Mouse (Mus musculus): ENCODE data around the gene Rpl35a. TPM values are rescaled to one million over a fixed set of nuclear protein-coding genes. Genes with fewer than 3 reads are reported as not detected.
"Not testable (repeated sequence)": the region's sequence is repeated elsewhere in the genome, so short reads cannot be mapped to it uniquely, and the experiment has no call there.

Rpl35a gene
- polyA plus RNA-seq, 1 experiment from 2014 or later, result 1,206 TPM

- H3K36me3 ChIP-seq (ENCODE audit: control insufficient read depth, insufficient read depth, low read length), result peaks cover 33% of the 10 kb centered on the region
- not testable (repeated sequence) for H3K9ac ChIP-seq (ENCODE audit: low read length); H3K9me3 ChIP-seq (ENCODE audit: control insufficient read depth, low read length); H3K27ac ChIP-seq (ENCODE audit: low read depth); ATAC-seq (replicated peaks; ENCODE audit: low FRiP score, low TSS enrichment, low read depth); DNase-seq (ENCODE audit: low spot score); H3K4me3 ChIP-seq (ENCODE audit: low read depth, low read length); H3K27me3 ChIP-seq (replicated peaks; ENCODE audit: control insufficient read depth, insufficient read depth, low read length)
- peak overlapping the region; percentile 79; the same call in 1 of the 2 replicates for H3K4me2 ChIP-seq (ENCODE audit: low read length)
- WGBS, result 86% methylated on average over 9 of the region's 9 CpGs
- peaks cover 15% of the 10 kb centered on the region; the same call in 1 of the 2 replicates for H3K4me1 ChIP-seq (replicated peaks; ENCODE audit: control insufficient read depth, insufficient read depth, low read length)
Measured at GRCm38 (mm10) chr16:33058656-33059055, 2.4 kb downstream of the Rpl35a start.

GRCm38 (mm10) chr16:33059471-33059870 is 3.2 kb downstream of the Rpl35a start:
- Histone ChIP-seq H3K27me3 (replicated peaks; ENCODE audit: control insufficient read depth, insufficient read depth, low read length) (no peaks in the 10 kb centered on the region), H3K9ac (ENCODE audit: low read length) (0 out of 2 replicates have a peak overlapping the region, but pooled peaks have one; percentile 10), H3K4me1 (replicated peaks; ENCODE audit: control insufficient read depth, insufficient read depth, low read length) (peaks cover 15% of the 10 kb centered on the region; the same call in 1 of the 2 replicates), H3K36me3 (ENCODE audit: control insufficient read depth, insufficient read depth, low read length) (peaks cover 33% of the 10 kb centered on the region), H3K4me2 (ENCODE audit: low read length) (no peak overlapping the region), H3K27ac (ENCODE audit: low read depth) (no peak overlapping the region), H3K4me3 (ENCODE audit: low read depth, low read length) (no peak overlapping the region), H3K9me3 (ENCODE audit: control insufficient read depth, low read length) (no peaks in the 10 kb centered on the region)
- DNase-seq (ENCODE audit: low spot score) (no peak), ATAC-seq (replicated peaks; ENCODE audit: low FRiP score, low TSS enrichment, low read depth) (no peak)
- 88% methylated on average over 1 of the region's 1 CpGs for WGBS

GRCm38 (mm10) chr16:33060926-33061325 is 4.7 kb downstream of the Rpl35a start:
- Histone ChIP-seq H3K9ac (ENCODE audit: low read length) (no peak overlapping the region), H3K36me3 (ENCODE audit: control insufficient read depth, insufficient read depth, low read length) (peaks cover 33% of the 10 kb centered on the region)
- ATAC-seq (replicated peaks; ENCODE audit: low FRiP score, low TSS enrichment, low read depth), result no peak

GRCm38 (mm10) chr16:33061400-33061799 is 5.1 kb downstream of the Rpl35a start:
- Histone ChIP-seq H3K9me3 (ENCODE audit: control insufficient read depth, low read length) (no peaks in the 10 kb centered on the region), H3K4me1 (replicated peaks; ENCODE audit: control insufficient read depth, insufficient read depth, low read length) (peaks cover 15% of the 10 kb centered on the region; the same call in 1 of the 2 replicates), H3K9ac (ENCODE audit: low read length) (no peak overlapping the region), H3K27me3 (replicated peaks; ENCODE audit: control insufficient read depth, insufficient read depth, low read length) (no peaks in the 10 kb centered on the region), H3K36me3 (ENCODE audit: control insufficient read depth, insufficient read depth, low read length) (peaks cover 33% of the 10 kb centered on the region), H3K27ac (ENCODE audit: low read depth) (0 out of 2 replicates have a peak overlapping the region, but pooled peaks have one; percentile 61), H3K4me2 (ENCODE audit: low read length) (peak overlapping the region; percentile 69), H3K4me3 (ENCODE audit: low read depth, low read length) (0 out of 2 replicates have a peak overlapping the region, but pooled peaks have one; percentile 74)
- WGBS, result 49% methylated on average over 11 of the region's 11 CpGs
- ATAC-seq (replicated peaks; ENCODE audit: low FRiP score, low TSS enrichment, low read depth), result no peak
- DNase-seq (ENCODE audit: low spot score), result no peak

More at GRCm38 (mm10) chr16:33060926-33061325, 4.7 kb downstream of the Rpl35a start:
- Histone ChIP-seq H3K27me3 (replicated peaks; ENCODE audit: control insufficient read depth, insufficient read depth, low read length) (no peaks in the 10 kb centered on the region), H3K4me2 (ENCODE audit: low read length) (no peak overlapping the region), H3K4me1 (replicated peaks; ENCODE audit: control insufficient read depth, insufficient read depth, low read length) (peaks cover 15% of the 10 kb centered on the region; the same call in 1 of the 2 replicates), H3K9me3 (ENCODE audit: control insufficient read depth, low read length) (no peaks in the 10 kb centered on the region), H3K4me3 (ENCODE audit: low read depth, low read length) (no peak overlapping the region), H3K27ac (ENCODE audit: low read depth) (no peak overlapping the region)
- whole genome bisulfite sequencing, result 77% methylated on average over 2 of the region's 2 CpGs
- no peak for DNase-seq (ENCODE audit: low spot score)

- H3K27ac ChIP-seq (ENCODE audit: low read depth), result peak within 1 kb of the TSS; percentile 61
- peaks cover 33% of the 10 kb centered on the region for H3K36me3 ChIP-seq (ENCODE audit: control insufficient read depth, insufficient read depth, low read length)
- H3K9ac ChIP-seq (ENCODE audit: low read length), result peak within 1 kb of the TSS; percentile 58
- H3K27me3 ChIP-seq (replicated peaks; ENCODE audit: control insufficient read depth, insufficient read depth, low read length), result no peaks in the 10 kb centered on the region
- peak within 1 kb of the TSS; percentile 69 for H3K4me2 ChIP-seq (ENCODE audit: low read length)
- WGBS, result under 1% methylated on average over 58 of the region's 64 CpGs
- ATAC-seq (replicated peaks; ENCODE audit: low FRiP score, low TSS enrichment, low read depth) (peak; percentile 96), DNase-seq (ENCODE audit: low spot score) (peak; percentile 92)
- peaks cover 15% of the 10 kb centered on the region; the same call in 1 of the 2 replicates for H3K4me1 ChIP-seq (replicated peaks; ENCODE audit: control insufficient read depth, insufficient read depth, low read length)
- peak within 1 kb of the TSS; percentile 74 for H3K4me3 ChIP-seq (ENCODE audit: low read depth, low read length)
- no peaks in the 10 kb centered on the region for H3K9me3 ChIP-seq (ENCODE audit: control insufficient read depth, low read length)
Measured at GRCm38 (mm10) chr16:33062024-33062681, 5.9 kb downstream of the Rpl35a start, which contains the start of gene Lmln. Gene Lmln (plus strand): TSS chr16:33062521.

GRCm38 (mm10) chr16:33062682-33063131 is 6.5 kb downstream of the Rpl35a start:
- Histone ChIP-seq H3K9me3 (ENCODE audit: control insufficient read depth, low read length) (no peaks in the 10 kb centered on the region), H3K27me3 (replicated peaks; ENCODE audit: control insufficient read depth, insufficient read depth, low read length) (no peaks in the 10 kb centered on the region), H3K36me3 (ENCODE audit: control insufficient read depth, insufficient read depth, low read length) (peaks cover 33% of the 10 kb centered on the region), H3K9ac (ENCODE audit: low read length) (peak overlapping the region; percentile 58), H3K27ac (ENCODE audit: low read depth) (peak overlapping the region; percentile 61), H3K4me3 (ENCODE audit: low read depth, low read length) (peak overlapping the region; percentile 74), H3K4me1 (replicated peaks; ENCODE audit: control insufficient read depth, insufficient read depth, low read length) (peaks cover 15% of the 10 kb centered on the region; the same call in 1 of the 2 replicates), H3K4me2 (ENCODE audit: low read length) (peak overlapping the region; percentile 69)
- under 1% methylated on average over 35 of the region's 35 CpGs for WGBS
- ATAC-seq (replicated peaks; ENCODE audit: low FRiP score, low TSS enrichment, low read depth) (peak; percentile 71), DNase-seq (ENCODE audit: low spot score) (peak; percentile 84)

GRCm38 (mm10) chr16:33063267-33063666 is 7.0 kb downstream of the Rpl35a start:
- no peak overlapping the region for H3K27ac ChIP-seq (ENCODE audit: low read depth)
- peak overlapping the region; percentile 58 for H3K9ac ChIP-seq (ENCODE audit: low read length)
- H3K9me3 ChIP-seq (ENCODE audit: control insufficient read depth, low read length), result no peaks in the 10 kb centered on the region
- 28% methylated on average over 7 of the region's 7 CpGs for WGBS
- ATAC-seq (replicated peaks; ENCODE audit: low FRiP score, low TSS enrichment, low read depth) (no peak), DNase-seq (ENCODE audit: low spot score) (no peak)
- H3K36me3 ChIP-seq (ENCODE audit: control insufficient read depth, insufficient read depth, low read length), result peaks cover 27% of the 10 kb centered on the region
- peak overlapping the region; percentile 74 for H3K4me3 ChIP-seq (ENCODE audit: low read depth, low read length)
- H3K4me1 ChIP-seq (replicated peaks; ENCODE audit: control insufficient read depth, insufficient read depth, low read length), result peaks cover 11% of the 10 kb centered on the region; the same call in 1 of the 2 replicates
- H3K27me3 ChIP-seq (replicated peaks; ENCODE audit: control insufficient read depth, insufficient read depth, low read length), result no peaks in the 10 kb centered on the region
- H3K4me2 ChIP-seq (ENCODE audit: low read length), result peak overlapping the region; percentile 69

GRCm38 (mm10) chr16:33064636-33065035 is 8.4 kb downstream of the Rpl35a start:
- DNase-seq (ENCODE audit: low spot score) (no peak), ATAC-seq (replicated peaks; ENCODE audit: low FRiP score, low TSS enrichment, low read depth) (no peak)
- 85% methylated on average over 9 of the region's 9 CpGs for WGBS
- no peak overlapping the region for H3K4me2 ChIP-seq (ENCODE audit: low read length)
- H3K27me3 ChIP-seq (replicated peaks; ENCODE audit: control insufficient read depth, insufficient read depth, low read length), result no peaks in the 10 kb centered on the region
- no peak overlapping the region for H3K9ac ChIP-seq (ENCODE audit: low read length)
- no peak overlapping the region for H3K27ac ChIP-seq (ENCODE audit: low read depth)
- no peak overlapping the region for H3K4me3 ChIP-seq (ENCODE audit: low read depth, low read length)
- H3K9me3 ChIP-seq (ENCODE audit: control insufficient read depth, low read length), result no peaks in the 10 kb centered on the region
- peaks cover 15% of the 10 kb centered on the region for H3K36me3 ChIP-seq (ENCODE audit: control insufficient read depth, insufficient read depth, low read length)
- H3K4me1 ChIP-seq (replicated peaks; ENCODE audit: control insufficient read depth, insufficient read depth, low read length), result 0 out of 2 replicates have a peak, but pooled peaks cover 4% of the 10 kb centered on the region
